Mouse (Mus musculus): ENCODE results near the gene N4bp1. TPM values are rescaled to one million over a fixed set of nuclear protein-coding genes. Genes with fewer than 3 reads are reported as not detected.

The N4bp1 gene
- polyA plus RNA-seq, 1 experiment from 2014 or later: 13.0 TPM

DNA sequence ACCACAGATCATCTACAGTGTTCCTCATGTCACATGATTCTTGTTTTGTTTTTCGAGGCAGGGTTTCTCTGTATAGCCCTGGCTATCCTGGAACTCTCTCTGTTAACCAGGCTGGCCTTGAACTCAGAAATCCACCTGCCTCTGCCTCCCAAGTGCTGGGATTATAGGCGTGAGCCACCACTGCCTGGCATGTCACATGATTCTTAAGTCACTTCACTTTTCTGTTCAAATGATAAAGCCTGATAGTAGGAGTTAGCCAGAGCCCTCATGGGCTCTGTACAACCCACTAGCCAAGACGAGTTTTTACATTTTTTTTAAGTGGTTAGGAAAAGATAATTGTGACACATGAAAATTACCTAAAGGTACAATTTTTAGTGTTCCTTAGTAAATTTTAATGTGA lies 126.4 kb downstream of the N4bp1 start:
- Histone ChIP-seq H3K4me2 (ENCODE audit: low read depth, severe bottlenecking) (no peak overlapping the region), H3K27me3 (ENCODE audit: control insufficient read depth, insufficient read depth, low read length) (no peaks in the 10 kb centered on the region), H3K9ac (ENCODE audit: low read length) (no peak overlapping the region), H3K36me3 (ENCODE audit: control insufficient read depth, insufficient read depth, low read length) (no peaks in the 10 kb centered on the region), H3K9me3 (ENCODE audit: control insufficient read depth, low read length) (no peaks in the 10 kb centered on the region), H3K4me1 (ENCODE audit: control insufficient read depth, insufficient read depth, low read length) (no peaks in the 10 kb centered on the region), H3K4me3 (ENCODE audit: low read depth, low read length) (no peak overlapping the region), H3K27ac (replicated peaks; ENCODE audit: low read depth, low read length) (no peak overlapping the region)
- ATAC-seq (ENCODE audit: insufficient number of reproducible peaks, low FRiP score, low TSS enrichment, low read depth) (no peak), DNase-seq (ENCODE audit: low spot score) (no peak)
- 77% methylated on average over 3 of the region's 3 CpGs for WGBS

Other genes starting within 250 kb of the N4bp1 start
- 5.9 and 7.4 TPM in 2 replicates for gene Gm10638, start 139.6 kb downstream of the N4bp1 start, polyA plus RNA-seq (2014; fragmentation: Nextera tagmentation; extraction: Ambion mirVana)
- 59.8 and 61.6 TPM in 2 replicates for gene Siah1a, start 139.3 kb downstream of the N4bp1 start, polyA plus RNA-seq (2014; fragmentation: Nextera tagmentation; extraction: Ambion mirVana)